Mouse (Mus musculus): ENCODE results near the gene Snrnp35. TPM values are rescaled to one million over a fixed set of nuclear protein-coding genes. Genes with fewer than 3 reads are reported as not detected.
A peak's percentile ranks its signal among the peaks of the same experiment; 100 is the strongest.

The Snrnp35 gene
- polyA plus RNA-seq, 1 experiment from 2014 or later, result 6.5 TPM

GRCm38 (mm10) chr5:124535016-124535415 is 52.1 kb downstream of the Snrnp35 start:
- 48% methylated on average over 5 of the region's 5 CpGs for WGBS (ENCODE audit: insufficient replicate concordance)
- ATAC-seq (no peak), DNase-seq (no peak)
- H3K36me3 ChIP-seq (replicated peaks; ENCODE audit: insufficient read depth, low read length), result no peaks in the 10 kb centered on the region
- peaks cover 23% of the 10 kb centered on the region for H3K27me3 ChIP-seq (ENCODE audit: insufficient read depth, low read length)
- TF ChIP-seq CTCF (IDR thresholded peaks at IDR 0.05; ENCODE audit: low read depth) (no peak), EP300 (IDR thresholded peaks at IDR 0.05; ENCODE audit: low read depth) (no peak)
- H3K4me2 ChIP-seq (ENCODE audit: low read depth, low read length), result no peak overlapping the region
- peaks cover 20% of the 10 kb centered on the region for H3K4me1 ChIP-seq (ENCODE audit: insufficient read depth)
- H3K9me3 ChIP-seq (ENCODE audit: low read length), result no peaks in the 10 kb centered on the region
- H3K4me3 ChIP-seq (ENCODE audit: low read depth, low read length), result no peak overlapping the region
- H3K27ac ChIP-seq (ENCODE audit: low read depth), result no peak overlapping the region
- no peak overlapping the region for H3K9ac ChIP-seq (replicated peaks)

- TF ChIP-seq EP300 (IDR thresholded peaks at IDR 0.05; ENCODE audit: low read depth), result no peak
- TF ChIP-seq CTCF (IDR thresholded peaks at IDR 0.05; ENCODE audit: low read depth), result no peak
- Histone ChIP-seq H3K4me1 (ENCODE audit: insufficient read depth) (peaks cover 7% of the 10 kb centered on the region), H3K27ac (ENCODE audit: low read depth) (peak overlapping the region; percentile 12; the same call in 1 of the 2 replicates), H3K36me3 (replicated peaks; ENCODE audit: insufficient read depth, low read length) (no peaks in the 10 kb centered on the region), H3K9ac (replicated peaks) (no peak overlapping the region), H3K4me3 (ENCODE audit: low read depth, low read length) (peak overlapping the region; percentile 1; the same call in 1 of the 2 replicates), H3K4me2 (ENCODE audit: low read depth, low read length) (peak overlapping the region; percentile 42), H3K9me3 (ENCODE audit: low read length) (no peaks in the 10 kb centered on the region), H3K27me3 (ENCODE audit: insufficient read depth, low read length) (peaks cover 6% of the 10 kb centered on the region)
- WGBS (ENCODE audit: insufficient replicate concordance), result 8% methylated on average over 17 of the region's 17 CpGs
- DNase-seq (peak; percentile 65), ATAC-seq (no peak)
Measured at GRCm38 (mm10) chr5:124536776-124537175, 53.8 kb downstream of the Snrnp35 start.

- TF ChIP-seq EP300 (IDR thresholded peaks at IDR 0.05; ENCODE audit: low read depth), result no peak
- peak; percentile 74 for TF ChIP-seq CTCF (IDR thresholded peaks at IDR 0.05; ENCODE audit: low read depth)
- 71% methylated on average over 15 of the region's 16 CpGs for WGBS (ENCODE audit: insufficient replicate concordance)
- Histone ChIP-seq H3K4me3 (ENCODE audit: low read depth, low read length) (no peak overlapping the region), H3K36me3 (replicated peaks; ENCODE audit: insufficient read depth, low read length) (peaks cover 14% of the 10 kb centered on the region), H3K9ac (replicated peaks) (no peak overlapping the region), H3K27me3 (ENCODE audit: insufficient read depth, low read length) (no peaks in the 10 kb centered on the region), H3K9me3 (ENCODE audit: low read length) (no peaks in the 10 kb centered on the region), H3K27ac (ENCODE audit: low read depth) (no peak overlapping the region), H3K4me2 (ENCODE audit: low read depth, low read length) (no peak overlapping the region), H3K4me1 (ENCODE audit: insufficient read depth) (peaks cover 15% of the 10 kb centered on the region)
- DNase-seq (peak; percentile 58), ATAC-seq (no peak)
Measured at GRCm38 (mm10) chr5:124538813-124539792, 56.2 kb downstream of the Snrnp35 start.

GRCm38 (mm10) chr5:124539905-124540304 is 57.0 kb downstream of the Snrnp35 start:
- WGBS (ENCODE audit: insufficient replicate concordance), result 72% methylated on average over 4 of the region's 4 CpGs
- ATAC-seq (no peak), DNase-seq (no peak)
- H3K27me3 ChIP-seq (ENCODE audit: insufficient read depth, low read length), result no peaks in the 10 kb centered on the region
- peaks cover 15% of the 10 kb centered on the region for H3K4me1 ChIP-seq (ENCODE audit: insufficient read depth)
- H3K4me3 ChIP-seq (ENCODE audit: low read depth, low read length), result peak overlapping the region; percentile 90
- H3K4me2 ChIP-seq (ENCODE audit: low read depth, low read length), result peak overlapping the region; percentile 77
- no peaks in the 10 kb centered on the region for H3K9me3 ChIP-seq (ENCODE audit: low read length)
- H3K36me3 ChIP-seq (replicated peaks; ENCODE audit: insufficient read depth, low read length), result peaks cover 22% of the 10 kb centered on the region
- H3K9ac ChIP-seq (replicated peaks), result peak overlapping the region; percentile 87; the same call in 1 of the 2 replicates
- no peak for TF ChIP-seq CTCF (IDR thresholded peaks at IDR 0.05; ENCODE audit: low read depth)
- TF ChIP-seq EP300 (IDR thresholded peaks at IDR 0.05; ENCODE audit: low read depth), result no peak
- peak overlapping the region; percentile 94; the same call in 1 of the 2 replicates for H3K27ac ChIP-seq (ENCODE audit: low read depth)

- peak within 1 kb of the TSS; percentile 90 for H3K4me3 ChIP-seq (ENCODE audit: low read depth, low read length)
- H3K9ac ChIP-seq (replicated peaks), result peak within 1 kb of the TSS; percentile 87
- ATAC-seq, result peak; percentile 96
- WGBS (ENCODE audit: insufficient replicate concordance), result under 1% methylated on average over 25 of the region's 35 CpGs
- peak; percentile 51 for TF ChIP-seq CTCF (IDR thresholded peaks at IDR 0.05; ENCODE audit: low read depth)
- peak; percentile 60; the same call in 1 of the 2 replicates for TF ChIP-seq EP300 (IDR thresholded peaks at IDR 0.05; ENCODE audit: low read depth)
- no peaks in the 10 kb centered on the region for H3K27me3 ChIP-seq (ENCODE audit: insufficient read depth, low read length)
- peak within 1 kb of the TSS; percentile 94 for H3K27ac ChIP-seq (ENCODE audit: low read depth)
- H3K36me3 ChIP-seq (replicated peaks; ENCODE audit: insufficient read depth, low read length), result peaks cover 27% of the 10 kb centered on the region
- peak; percentile 94 for DNase-seq
- peak within 1 kb of the TSS; percentile 77 for H3K4me2 ChIP-seq (ENCODE audit: low read depth, low read length)
- no peaks in the 10 kb centered on the region for H3K9me3 ChIP-seq (ENCODE audit: low read length)
- peaks cover 15% of the 10 kb centered on the region for H3K4me1 ChIP-seq (ENCODE audit: insufficient read depth)
Measured at GRCm38 (mm10) chr5:124540383-124540786, 57.5 kb downstream of the Snrnp35 start, which contains the start of gene Tmed2. TSS of gene Tmed2 (plus strand) at chr5:124540695.

Other genes starting within 250 kb of the Snrnp35 start
- gene Pitpnm2, start 233.4 kb upstream of the Snrnp35 start, polyA plus RNA-seq (2015; fragmentation: Nextera tagmentation; extraction: Ambion mirVana), result 2.1 and 2.4 TPM in 2 replicates
- gene Mphosph9, start 155.2 kb upstream of the Snrnp35 start, polyA plus RNA-seq (2015; fragmentation: Nextera tagmentation; extraction: Ambion mirVana), result 2.6 and 3.0 TPM in 2 replicates
- 4.5 and 4.9 TPM in 2 replicates for gene 2810006K23Rik, start 155.0 kb upstream of the Snrnp35 start, polyA plus RNA-seq (2015; fragmentation: Nextera tagmentation; extraction: Ambion mirVana)
- gene Cdk2ap1, start 120.1 kb upstream of the Snrnp35 start, polyA plus RNA-seq (2015; fragmentation: Nextera tagmentation; extraction: Ambion mirVana), result 31.7 and 44.7 TPM in 2 replicates
- 30.0 and 30.6 TPM in 2 replicates for gene Sbno1, start 57.1 kb upstream of the Snrnp35 start, polyA plus RNA-seq (2015; fragmentation: Nextera tagmentation; extraction: Ambion mirVana)
- 26.7 and 30.6 TPM in 2 replicates for gene Kmt5a, start 43.2 kb upstream of the Snrnp35 start, polyA plus RNA-seq (2015; fragmentation: Nextera tagmentation; extraction: Ambion mirVana)
- 10.3 and 11.0 TPM in 2 replicates for gene Rilpl2, start 4.8 kb upstream of the Snrnp35 start, polyA plus RNA-seq (2015; fragmentation: Nextera tagmentation; extraction: Ambion mirVana)
- 2.4 and 3.3 TPM in 2 replicates for gene Rilpl1, start 48.3 kb downstream of the Snrnp35 start, polyA plus RNA-seq (2015; fragmentation: Nextera tagmentation; extraction: Ambion mirVana)
- 253 and 267 TPM in 2 replicates for gene Tmed2, start 57.6 kb downstream of the Snrnp35 start, polyA plus RNA-seq (2015; fragmentation: Nextera tagmentation; extraction: Ambion mirVana)
- 3.6 and 3.7 TPM in 2 replicates for gene Ddx55, start 69.7 kb downstream of the Snrnp35 start, polyA plus RNA-seq (2015; fragmentation: Nextera tagmentation; extraction: Ambion mirVana)
- gene Eif2b1, start 96.0 kb downstream of the Snrnp35 start, polyA plus RNA-seq (2015; fragmentation: Nextera tagmentation; extraction: Ambion mirVana), result 26.3 and 30.7 TPM in 2 replicates
- gene Gtf2h3, start 96.0 kb downstream of the Snrnp35 start, polyA plus RNA-seq (2015; fragmentation: Nextera tagmentation; extraction: Ambion mirVana), result 13.2 and 14.7 TPM in 2 replicates
- 9.6 and 12.4 TPM in 2 replicates for gene Atp6v0a2, start 145.4 kb downstream of the Snrnp35 start, polyA plus RNA-seq (2015; fragmentation: Nextera tagmentation; extraction: Ambion mirVana)
- not detected in 2 replicates for gene Dnah10, start 242.0 kb downstream of the Snrnp35 start, polyA plus RNA-seq (2015; fragmentation: Nextera tagmentation; extraction: Ambion mirVana)

Measured in liver, postnatal 0 days (tissue).